Mouse (Mus musculus): ENCODE measurements at regions not wholly inside any gene's neighbourhood (a gene's known extent, or its start where the extent isn't known, plus 50 kb on each side); places are given as distances from the start of the nearest gene placed in this dataset.

DNA sequence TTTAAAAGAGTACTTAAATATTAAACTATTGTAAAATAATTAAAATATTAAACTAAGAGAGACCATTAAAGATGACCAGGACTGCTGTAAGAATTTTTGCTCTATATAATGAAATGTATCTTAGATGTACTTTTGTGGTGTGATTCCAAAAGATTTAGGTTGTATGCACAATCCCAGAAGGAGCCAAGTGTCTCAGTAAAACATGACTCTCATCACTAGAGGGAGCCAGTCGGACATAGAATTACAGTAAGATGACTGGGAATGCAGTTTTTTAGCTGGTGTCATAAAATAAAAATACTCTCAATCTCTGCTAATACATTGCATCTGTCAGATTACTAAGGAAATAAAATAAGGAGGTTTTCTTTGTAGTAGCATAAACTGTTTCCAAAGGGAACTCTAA, 316.9 kb upstream of the Mme start:
- Histone ChIP-seq H3K27ac (ENCODE audit: insufficient read depth, low read length) (no peak overlapping the region), H3K9ac (ENCODE audit: low read depth, poor library complexity, severe bottlenecking) (no peak overlapping the region), H3K9me3 (replicated peaks; ENCODE audit: control insufficient read depth, insufficient read depth, low read length, poor library complexity, severe bottlenecking) (no peaks in the 10 kb centered on the region), H3K4me1 (ENCODE audit: control insufficient read depth, insufficient read depth, low read length) (no peaks in the 10 kb centered on the region), H3K27me3 (ENCODE audit: control insufficient read depth, insufficient read depth, low read length, poor library complexity, severe bottlenecking) (no peaks in the 10 kb centered on the region), H3K36me3 (ENCODE audit: control insufficient read depth, insufficient read depth, low read length, poor library complexity, severe bottlenecking) (no peaks in the 10 kb centered on the region), H3K4me3 (ENCODE audit: low read depth, low read length) (no peak overlapping the region)
- no peak for TF ChIP-seq POLR2A (IDR thresholded peaks at IDR 0.05; ENCODE audit: insufficient read depth, low read length)
- peak; percentile 18 for TF ChIP-seq CTCF (IDR thresholded peaks at IDR 0.05; ENCODE audit: low read depth, low read length)

DNA sequence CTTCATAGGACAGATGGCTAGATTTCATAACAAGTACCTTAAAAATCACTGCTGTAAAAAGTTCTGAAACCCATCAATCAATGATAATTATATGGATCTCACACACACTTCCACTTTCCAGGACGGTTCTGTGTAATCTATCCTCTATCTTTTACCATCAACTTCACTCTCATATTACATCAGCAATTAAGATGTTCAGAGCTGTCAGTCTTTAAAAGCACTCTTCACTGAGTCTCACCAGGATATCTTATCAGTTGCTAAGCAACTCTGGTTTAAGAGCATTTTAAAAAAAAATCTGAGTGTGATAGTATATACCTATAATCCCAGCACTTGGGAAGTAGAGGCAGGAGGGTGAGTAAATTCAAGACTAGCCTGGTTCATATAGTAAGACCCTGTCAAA, 312.0 kb upstream of the Gpr149 start:
- no peak overlapping the region for H3K27ac ChIP-seq (ENCODE audit: insufficient read depth, low read length)
- no peaks in the 10 kb centered on the region for H3K36me3 ChIP-seq (ENCODE audit: control insufficient read depth, insufficient read depth, low read length, poor library complexity, severe bottlenecking)
- no peaks in the 10 kb centered on the region for H3K9me3 ChIP-seq (replicated peaks; ENCODE audit: control insufficient read depth, insufficient read depth, low read length, poor library complexity, severe bottlenecking)
- no peak overlapping the region for H3K4me3 ChIP-seq (ENCODE audit: low read depth, low read length)
- no peak overlapping the region for H3K9ac ChIP-seq (ENCODE audit: low read depth, poor library complexity, severe bottlenecking)
- H3K4me1 ChIP-seq (ENCODE audit: control insufficient read depth, insufficient read depth, low read length), result no peaks in the 10 kb centered on the region
- TF ChIP-seq POLR2A (IDR thresholded peaks at IDR 0.05; ENCODE audit: insufficient read depth, low read length), result no peak
- no peak for TF ChIP-seq EP300 (IDR thresholded peaks at IDR 0.05; ENCODE audit: insufficient read depth, low read depth, low read length)
- no peak for TF ChIP-seq CTCF (IDR thresholded peaks at IDR 0.05; ENCODE audit: low read depth, low read length)
- H3K27me3 ChIP-seq (ENCODE audit: control insufficient read depth, insufficient read depth, low read length, poor library complexity, severe bottlenecking), result no peaks in the 10 kb centered on the region

DNA sequence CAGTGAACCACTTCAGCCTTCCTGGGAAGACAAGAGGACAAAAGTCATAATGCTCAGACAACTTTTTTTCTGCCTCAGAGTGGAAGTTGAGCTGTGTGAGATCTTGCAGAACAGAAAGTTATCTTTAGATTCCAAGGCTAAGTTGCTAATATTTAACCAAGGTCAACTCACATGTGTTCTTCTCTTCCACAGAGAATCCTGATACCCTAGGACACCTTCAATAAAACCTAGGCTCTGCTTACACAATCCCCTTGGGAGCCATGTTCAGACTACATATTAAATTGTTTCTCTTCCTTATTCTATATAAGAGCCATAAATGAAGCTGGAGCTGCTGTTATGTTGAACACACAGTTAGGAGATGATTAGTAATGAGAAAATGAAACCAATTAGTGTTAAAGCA, 280.2 kb upstream of the Gpr149 start:
- no peaks in the 10 kb centered on the region for H3K4me1 ChIP-seq (ENCODE audit: control insufficient read depth, insufficient read depth, low read length)
- no peak overlapping the region for H3K9ac ChIP-seq (ENCODE audit: low read depth, poor library complexity, severe bottlenecking)
- peaks cover 6% of the 10 kb centered on the region for H3K9me3 ChIP-seq (replicated peaks; ENCODE audit: control insufficient read depth, insufficient read depth, low read length, poor library complexity, severe bottlenecking)
- no peak for TF ChIP-seq POLR2A (IDR thresholded peaks at IDR 0.05; ENCODE audit: insufficient read depth, low read length)
- no peak for TF ChIP-seq EP300 (IDR thresholded peaks at IDR 0.05; ENCODE audit: insufficient read depth, low read depth, low read length)
- no peak for TF ChIP-seq CTCF (IDR thresholded peaks at IDR 0.05; ENCODE audit: low read depth, low read length)
- H3K4me3 ChIP-seq (ENCODE audit: low read depth, low read length), result no peak overlapping the region
- no peaks in the 10 kb centered on the region for H3K27me3 ChIP-seq (ENCODE audit: control insufficient read depth, insufficient read depth, low read length, poor library complexity, severe bottlenecking)
- H3K27ac ChIP-seq (ENCODE audit: insufficient read depth, low read length), result no peak overlapping the region
- no peaks in the 10 kb centered on the region for H3K36me3 ChIP-seq (ENCODE audit: control insufficient read depth, insufficient read depth, low read length, poor library complexity, severe bottlenecking)

GRCm38 (mm10) chr3:62882310-62883073, 277.6 kb upstream of the Gpr149 start:
- no peak overlapping the region for H3K4me3 ChIP-seq (ENCODE audit: low read depth, low read length)
- TF ChIP-seq CTCF (IDR thresholded peaks at IDR 0.05; ENCODE audit: low read depth, low read length) (no peak), EP300 (IDR thresholded peaks at IDR 0.05; ENCODE audit: insufficient read depth, low read depth, low read length) (no peak), POLR2A (IDR thresholded peaks at IDR 0.05; ENCODE audit: insufficient read depth, low read length) (no peak)
- no peaks in the 10 kb centered on the region for H3K36me3 ChIP-seq (ENCODE audit: control insufficient read depth, insufficient read depth, low read length, poor library complexity, severe bottlenecking)
- no peaks in the 10 kb centered on the region for H3K27me3 ChIP-seq (ENCODE audit: control insufficient read depth, insufficient read depth, low read length, poor library complexity, severe bottlenecking)
- no peak overlapping the region for H3K9ac ChIP-seq (ENCODE audit: low read depth, poor library complexity, severe bottlenecking)
- H3K4me1 ChIP-seq (ENCODE audit: control insufficient read depth, insufficient read depth, low read length), result no peaks in the 10 kb centered on the region
- H3K9me3 ChIP-seq (replicated peaks; ENCODE audit: control insufficient read depth, insufficient read depth, low read length, poor library complexity, severe bottlenecking), result no peaks in the 10 kb centered on the region
- H3K27ac ChIP-seq (ENCODE audit: insufficient read depth, low read length), result no peak overlapping the region

- H3K4me3 ChIP-seq (ENCODE audit: low read depth, low read length), result no peak overlapping the region
- no peak overlapping the region for H3K9ac ChIP-seq (ENCODE audit: low read depth, poor library complexity, severe bottlenecking)
- no peaks in the 10 kb centered on the region for H3K36me3 ChIP-seq (ENCODE audit: control insufficient read depth, insufficient read depth, low read length, poor library complexity, severe bottlenecking)
- H3K27me3 ChIP-seq (ENCODE audit: control insufficient read depth, insufficient read depth, low read length, poor library complexity, severe bottlenecking), result no peaks in the 10 kb centered on the region
- no peaks in the 10 kb centered on the region for H3K4me1 ChIP-seq (ENCODE audit: control insufficient read depth, insufficient read depth, low read length)
- TF ChIP-seq CTCF (IDR thresholded peaks at IDR 0.05; ENCODE audit: low read depth, low read length) (peak; percentile 37), EP300 (IDR thresholded peaks at IDR 0.05; ENCODE audit: insufficient read depth, low read depth, low read length) (no peak), POLR2A (IDR thresholded peaks at IDR 0.05; ENCODE audit: insufficient read depth, low read length) (no peak)
- H3K9me3 ChIP-seq (replicated peaks; ENCODE audit: control insufficient read depth, insufficient read depth, low read length, poor library complexity, severe bottlenecking), result no peaks in the 10 kb centered on the region
- no peak overlapping the region for H3K27ac ChIP-seq (ENCODE audit: insufficient read depth, low read length)
Observed at GRCm38 (mm10) chr3:62860731-62861130, 255.8 kb upstream of the Gpr149 start.

- no peak overlapping the region for H3K27ac ChIP-seq (ENCODE audit: insufficient read depth, low read length)
- no peaks in the 10 kb centered on the region for H3K27me3 ChIP-seq (ENCODE audit: control insufficient read depth, insufficient read depth, low read length, poor library complexity, severe bottlenecking)
- TF ChIP-seq EP300 (IDR thresholded peaks at IDR 0.05; ENCODE audit: insufficient read depth, low read depth, low read length) (no peak), CTCF (IDR thresholded peaks at IDR 0.05; ENCODE audit: low read depth, low read length) (no peak), POLR2A (IDR thresholded peaks at IDR 0.05; ENCODE audit: insufficient read depth, low read length) (no peak)
- H3K9me3 ChIP-seq (replicated peaks; ENCODE audit: control insufficient read depth, insufficient read depth, low read length, poor library complexity, severe bottlenecking), result no peaks in the 10 kb centered on the region
- H3K4me3 ChIP-seq (ENCODE audit: low read depth, low read length), result no peak overlapping the region
- H3K9ac ChIP-seq (ENCODE audit: low read depth, poor library complexity, severe bottlenecking), result no peak overlapping the region
- H3K4me1 ChIP-seq (ENCODE audit: control insufficient read depth, insufficient read depth, low read length), result no peaks in the 10 kb centered on the region
- no peaks in the 10 kb centered on the region for H3K36me3 ChIP-seq (ENCODE audit: control insufficient read depth, insufficient read depth, low read length, poor library complexity, severe bottlenecking)
Observed at GRCm38 (mm10) chr3:62835695-62836476, 230.9 kb upstream of the Gpr149 start.

Measured in ES-Bruce4 (cell line).